Mouse (Mus musculus) cerebellum, adult 2 months (tissue): Measurements from ENCODE around the gene H2al1c.
"Not testable (repeated sequence)": the region's sequence is repeated elsewhere in the genome, so short reads cannot be mapped to it uniquely, and the experiment has no call there.

Source experiments
- CTCF ChIP-seq: fragments of 200-500 bp; IDR thresholded peaks from 2 replicates; pipeline ENCODE4 v1.5.1; 2011; ENCODE audit warnings: low read depth, mild to moderate bottlenecking, control low read depth, low read length, moderate library complexity, borderline replicate concordance; ENCODE audit not compliant: insufficient read depth
- POLR2A ChIP-seq: fragments of 200-500 bp; IDR thresholded peaks from 2 replicates; pipeline ENCODE4 v1.6.1; 2011; ENCODE audit warnings: low read length, control low read depth, borderline replicate concordance; ENCODE audit not compliant: insufficient read depth

DNA sequence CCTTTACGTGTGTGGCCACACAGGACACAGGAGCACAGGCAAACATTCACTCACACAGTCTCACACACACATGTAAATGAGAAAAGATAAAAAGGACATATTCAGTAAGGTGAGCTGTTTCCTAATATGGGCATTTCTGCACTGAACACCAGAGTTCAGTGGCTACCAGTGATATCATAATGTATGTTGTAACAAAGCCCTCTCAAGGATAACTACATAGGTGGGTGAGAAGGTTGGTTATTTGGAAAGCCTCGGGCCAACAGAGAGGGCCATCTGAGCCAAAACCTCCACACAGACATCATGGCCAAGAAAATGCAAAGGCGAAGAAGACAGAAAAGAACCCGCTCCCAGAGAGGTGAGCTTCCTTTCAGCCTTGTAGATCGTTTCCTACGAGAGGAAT lies at the start of gene H2al1c:
- not testable (repeated sequence) for TF ChIP-seq CTCF, POLR2A
